18 mouse cellular contexts compared by ENCODE assay signal in genomic region chr4:135480370-135480769, GRCm38 (mm10). TPM values are rescaled to one million over a fixed set of nuclear protein-coding genes. Genes with fewer than 3 reads are reported as not detected.
DNase-seq lines count a peak whose midpoint lies in the region; ATAC-seq and TF ChIP-seq lines count a peak whose summit lies in the region.
"Had no signal": no experiment of that assay in that cellular context is flagged by ENCODE, and none has a peak within 500 bp of the region (broad histone marks: within the 10 kb centered on the region; RNA-seq: fewer than 3 reads in every experiment).

No protein-coding gene starts in this region.

- peak; percentile 21; the same call in 1 of the 2 replicates for TF ChIP-seq CTCF in layer of hippocampus, adult 2 months (conservative IDR thresholded peaks at IDR 0.05)
- peak in 2 of 3 experiments; percentile 37 to 47; a peak in 4 of 6 replicates for TF ChIP-seq CTCF in MEL (IDR thresholded peaks at IDR 0.05 in 2 of 3, conservative IDR thresholded peaks at IDR 0.05 in 1 of 3; ENCODE audit: control insufficient read depth in 1 of 3, insufficient read depth in 1 of 3, low read depth in 2 of 3, low read length in 3 of 3, poor library complexity in 1 of 3, severe bottlenecking in 1 of 3)

- TF ChIP-seq RAD21 in MEL (IDR thresholded peaks at IDR 0.05; ENCODE audit: low read depth, low read length) = peak; percentile 12

- H3K9me3 ChIP-seq in MEL (replicated peaks; ENCODE audit: insufficient read depth, low read length) = no peaks in the 10 kb centered on the region
- no peaks in the 10 kb centered on the region for H3K9me3 ChIP-seq in forebrain, embryonic 11.5 days (ENCODE audit: control insufficient read depth, low read length)
- H3K9me3 ChIP-seq: embryonic facial prominence, embryonic 15.5 days; intestine, embryonic 15.5 days; neural tube, embryonic 12.5 days had no signal

- no peak overlapping the region for H3K9ac ChIP-seq in MEL (ENCODE audit: control insufficient read depth, low read depth, low read length, poor library complexity, severe bottlenecking)
- H3K9ac ChIP-seq in forebrain, embryonic 11.5 days (ENCODE audit: low read length) = no peak overlapping the region
- H3K9ac ChIP-seq: embryonic facial prominence, embryonic 15.5 days; intestine, embryonic 15.5 days; neural tube, embryonic 12.5 days had no signal

- TF ChIP-seq EP300 in MEL (IDR thresholded peaks at IDR 0.05; ENCODE audit: low read depth in 1 of 2, low read length in 2 of 2) = no peak

- no peak for DNase-seq in layer of hippocampus, adult 2 months (ENCODE audit: low spot score in 2 of 2)
- DNase-seq in layer of hippocampus, adult 9-10 months (ENCODE audit: low spot score) = no peak
- DNase-seq in MEL (ENCODE audit: low read depth, low spot score) = peak; percentile 37
- DNase-seq in c-Kit-positive CD71-positive TER-119-negative erythroid progenitor cells, embryonic 14.5 days (ENCODE audit: low read depth) = peak; percentile 31
- DNase-seq in forebrain, embryonic 11.5 days (ENCODE audit: low spot score) = no peak
- DNase-seq: cerebellum, adult 2 months; gastrocnemius, postnatal 10 days; kidney, postnatal 36 days; right cerebral cortex, postnatal 25 days had no signal

- peaks cover 0 to 7% of the 10 kb centered on the region in 2 experiments; a peak in 1 of 4 replicates for H3K4me1 ChIP-seq in MEL (ENCODE audit: control insufficient read depth in 1 of 2, insufficient read depth in 2 of 2, low read length in 2 of 2)
- H3K4me1 ChIP-seq in forebrain, embryonic 11.5 days (replicated peaks; ENCODE audit: control insufficient read depth, insufficient read depth, low read length) = no peaks in the 10 kb centered on the region
- H3K4me1 ChIP-seq: embryonic facial prominence, embryonic 15.5 days; intestine, embryonic 15.5 days; neural tube, embryonic 12.5 days had no signal

- H3K4me3 ChIP-seq in layer of hippocampus, adult 2 months = no peak overlapping the region
- no peak overlapping the region for H3K4me3 ChIP-seq in MEL (ENCODE audit: control insufficient read depth in 1 of 2, insufficient read depth in 1 of 2, low read depth in 2 of 2, low read length in 2 of 2)
- H3K4me3 ChIP-seq in forebrain, embryonic 11.5 days (ENCODE audit: low read depth, low read length) = no peak overlapping the region
- H3K4me3 ChIP-seq: embryonic facial prominence, embryonic 15.5 days; intestine, embryonic 15.5 days; neural tube, embryonic 12.5 days had no signal

- no peaks in the 10 kb centered on the region for H3K27me3 ChIP-seq in MEL (ENCODE audit: control insufficient read depth in 1 of 2, insufficient read depth in 2 of 2, low read length in 2 of 2)
- H3K27me3 ChIP-seq in forebrain, embryonic 11.5 days (ENCODE audit: control insufficient read depth, insufficient read depth, low read length) = no peaks in the 10 kb centered on the region
- H3K27me3 ChIP-seq: embryonic facial prominence, embryonic 15.5 days; intestine, embryonic 15.5 days; neural tube, embryonic 12.5 days; Patski had no signal

- H3K79me2 ChIP-seq in MEL (ENCODE audit: control insufficient read depth, insufficient read depth, low read length, poor library complexity) = no peaks in the 10 kb centered on the region

- no peak for TF ChIP-seq POLR2A in MEL (IDR thresholded peaks at IDR 0.05; ENCODE audit: control insufficient read depth in 1 of 2, insufficient read depth in 1 of 2, low read depth in 1 of 2, low read length in 2 of 2, poor library complexity in 1 of 2)

- peak; percentile 77 for ATAC-seq in megakaryocyte progenitor cell, adult 5-6 weeks (replicated peaks; ENCODE audit: poor library complexity)
- ATAC-seq in monocyte, adult 5-6 weeks (replicated peaks; ENCODE audit: insufficient number of reproducible peaks, low FRiP score, low TSS enrichment, poor library complexity, severe bottlenecking) = no peak
- no peak for ATAC-seq in forebrain, embryonic 11.5 days (replicated peaks; ENCODE audit: low FRiP score)
- ATAC-seq: forebrain, embryonic 14.5 days; intestine, embryonic 15.5 days; midbrain, embryonic 16.5 days; Patski had no signal

- no peak overlapping the region for H3K27ac ChIP-seq in layer of hippocampus, adult 2 months
- no peak overlapping the region for H3K27ac ChIP-seq in MEL (ENCODE audit: control insufficient read depth, low read depth, low read length)
- no peak overlapping the region for H3K27ac ChIP-seq in forebrain, embryonic 11.5 days (ENCODE audit: low read depth, low read length)
- H3K27ac ChIP-seq: embryonic facial prominence, embryonic 15.5 days; intestine, embryonic 15.5 days; neural tube, embryonic 12.5 days had no signal

- H3K36me3 ChIP-seq in MEL (ENCODE audit: control insufficient read depth in 1 of 2, insufficient read depth in 2 of 2, low read length in 2 of 2) = peaks cover 0 to 6% of the 10 kb centered on the region in 2 experiments; a peak in 2 of 4 replicates
- no peaks in the 10 kb centered on the region for H3K36me3 ChIP-seq in forebrain, embryonic 11.5 days (ENCODE audit: control insufficient read depth, insufficient read depth, low read length)
- H3K36me3 ChIP-seq: embryonic facial prominence, embryonic 15.5 days; intestine, embryonic 15.5 days; neural tube, embryonic 12.5 days had no signal

- no peak overlapping the region for H3K4me2 ChIP-seq in forebrain, embryonic 11.5 days (ENCODE audit: low read depth, low read length, severe bottlenecking)
- H3K4me2 ChIP-seq: embryonic facial prominence, embryonic 15.5 days; intestine, embryonic 15.5 days; neural tube, embryonic 12.5 days had no signal

- WGBS in forebrain, embryonic 11.5 days = 80% methylated on average over 9 of the region's 9 CpGs

TF ChIP-seq in MEL, 35 proteins besides CTCF, POLR2A, EP300 and RAD21:
- TF ChIP-seq SMC3 (IDR thresholded peaks at IDR 0.05; ENCODE audit: low read depth, low read length) = peak; percentile 25; the same call in 1 of the 2 replicates
- no peak for TF ChIP-seq USF2 (IDR thresholded peaks at IDR 0.05; ENCODE audit: borderline replicate concordance in 1 of 2, insufficient read depth in 1 of 2, low read depth in 1 of 2, low read length in 2 of 2)
TF ChIP-seq in MEL: peak in this region for 1.

RNA-seq across cellular contexts. Expression of gene Stpg1, which starts 14.2 kb away (rescaled TPM):
- total RNA-seq in layer of hippocampus, adult 2 months (2021) = 1 to 10 TPM; 1.4 to 2.2 TPM
- not detected in 2 replicates for total RNA-seq in MEL (2012; rRNA removed)
- polyA plus RNA-seq in MEL (2012; ENCODE audit: insufficient read depth in 1 of 2, insufficient read length in 2 of 2, low read depth in 1 of 2, low replicate concordance in 2 of 2, missing spikeins in 1 of 2) = under 1 TPM in 1 of 2 experiments, not detected in 1; 0.21 TPM
- total RNA-seq in megakaryocyte progenitor cell, adult 5-6 weeks (2015) = 0.12 TPM in 1 of 2 replicates, not detected in the other
- total RNA-seq in megakaryocyte progenitor cell, adult 5-6 weeks (2017) = not detected in 2 replicates
- not detected in 3 replicates for total RNA-seq in monocyte, adult 5-6 weeks (2017)
- 0.35 and 0.44 TPM in 2 replicates for polyA plus RNA-seq in forebrain, embryonic 11.5 days (2014; fragmentation: Nextera tagmentation; extraction: Ambion mirVana)
- total RNA-seq: gastrocnemius, postnatal 10 days had no signal
- polyA plus RNA-seq: liver, embryonic 16.5 days; Patski had no signal

RNA-seq across cellular contexts. Expression of gene Nipal3, which starts 14.5 kb away (rescaled TPM):
- total RNA-seq in layer of hippocampus, adult 2 months (2021) = 10 to 100 TPM; 81.8 to 85.3 TPM
- total RNA-seq in MEL (2012; rRNA removed) = 3.5 TPM in 2 replicates
- 10 to 100 TPM in 1 of 2 experiments, not detected in 1; 10.4 TPM for polyA plus RNA-seq in MEL (2012; ENCODE audit: insufficient read depth in 1 of 2, insufficient read length in 2 of 2, low read depth in 1 of 2, low replicate concordance in 2 of 2, missing spikeins in 1 of 2)
- total RNA-seq in megakaryocyte progenitor cell, adult 5-6 weeks (2015) = 4.1 and 6.6 TPM in 2 replicates
- 18.8 and 23.3 TPM in 2 replicates for total RNA-seq in megakaryocyte progenitor cell, adult 5-6 weeks (2017)
- total RNA-seq in monocyte, adult 5-6 weeks (2017) = 16.7 to 50.4 TPM (median 25.1 TPM) in 3 replicates
- polyA plus RNA-seq in forebrain, embryonic 11.5 days (2014; fragmentation: Nextera tagmentation; extraction: Ambion mirVana) = 3.0 and 3.2 TPM in 2 replicates

RNA-seq across cellular contexts. Expression of gene Rcan3, which starts 46.7 kb away (rescaled TPM):
- total RNA-seq in layer of hippocampus, adult 2 months (2021) = 10 to 100 TPM; 20.3 to 23.4 TPM
- total RNA-seq in MEL (2012; rRNA removed) = 6.5 and 7.9 TPM in 2 replicates
- 1 to 10 TPM in 1 of 2 experiments, not detected in 1; 7.8 TPM for polyA plus RNA-seq in MEL (2012; ENCODE audit: insufficient read depth in 1 of 2, insufficient read length in 2 of 2, low read depth in 1 of 2, low replicate concordance in 2 of 2, missing spikeins in 1 of 2)
- total RNA-seq in megakaryocyte progenitor cell, adult 5-6 weeks (2015) = 3.6 and 5.6 TPM in 2 replicates
- total RNA-seq in megakaryocyte progenitor cell, adult 5-6 weeks (2017) = 4.1 and 7.7 TPM in 2 replicates
- total RNA-seq in monocyte, adult 5-6 weeks (2017) = 0.75 to 4.6 TPM (median 3.8 TPM) in 3 replicates
- 12.7 and 14.1 TPM in 2 replicates for polyA plus RNA-seq in forebrain, embryonic 11.5 days (2014; fragmentation: Nextera tagmentation; extraction: Ambion mirVana)

Comparison
In these comparisons a context has a peak if more than half of its experiments do, and no peak if none do; other contexts are left out.
1. DNase-seq: peak in MEL (single experiment) and c-Kit-positive CD71-positive TER-119-negative erythroid progenitor cells, embryonic 14.5 days (single experiment); none in layer of hippocampus, adult 2 months (0 of 2), layer of hippocampus, adult 9-10 months (single experiment) and forebrain, embryonic 11.5 days (single experiment).